In the genomic region with DNA sequence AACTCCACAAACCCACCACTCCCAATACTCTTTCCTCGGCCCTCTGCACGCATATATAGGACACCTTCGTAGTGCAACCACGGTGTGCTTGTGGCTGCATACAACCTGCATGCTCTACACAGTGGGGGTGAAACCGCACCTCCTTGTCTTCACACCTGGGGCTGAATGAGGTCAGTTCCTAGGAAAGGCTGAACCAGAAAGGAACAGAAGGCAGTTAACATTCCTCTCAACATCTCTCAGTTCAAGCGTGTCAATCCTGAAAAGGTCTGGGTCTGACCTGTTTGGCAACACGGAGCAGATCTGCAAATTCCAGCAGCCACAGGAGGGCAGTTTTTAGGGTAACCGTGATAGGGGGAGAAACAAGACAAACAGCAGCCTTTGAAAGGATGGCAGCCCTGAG, we compare ENCODE assay signal across 11 mouse cellular contexts. TPM values are rescaled to one million over a fixed set of nuclear protein-coding genes. Genes with fewer than 3 reads are reported as not detected.
DNase-seq lines count a peak whose midpoint lies in the region; ATAC-seq and TF ChIP-seq lines count a peak whose summit lies in the region.
"Had no signal": no experiment of that assay in that cellular context is flagged by ENCODE, and none has a peak within 500 bp of the region (broad histone marks: within the 10 kb centered on the region; RNA-seq: fewer than 3 reads in every experiment).

No protein-coding gene starts in this region.

- TF ChIP-seq EP300 in stomach, postnatal 0 days (optimal IDR thresholded peaks at IDR 0.05), result no peak

- no peak overlapping the region for H3K9ac ChIP-seq in heart, embryonic 16.5 days (ENCODE audit: low read length)
- H3K9ac ChIP-seq in midbrain, embryonic 13.5 days (replicated peaks), result no peak overlapping the region
- H3K9ac ChIP-seq in intestine, embryonic 15.5 days, result no peak overlapping the region
- H3K9ac ChIP-seq in stomach, postnatal 0 days (ENCODE audit: low read length), result no peak overlapping the region
- H3K9ac ChIP-seq: liver, embryonic 15.5 days had no signal

- 72% methylated on average over 8 of the region's 8 CpGs for WGBS in heart, embryonic 16.5 days
- 83% methylated on average over 8 of the region's 8 CpGs for WGBS in midbrain, embryonic 13.5 days
- WGBS in midbrain, embryonic 10.5 days, result 82% methylated on average over 8 of the region's 8 CpGs
- WGBS in intestine, embryonic 15.5 days, result 66% methylated on average over 8 of the region's 8 CpGs
- WGBS in stomach, postnatal 0 days, result 62% methylated on average over 8 of the region's 8 CpGs

- no peaks in the 10 kb centered on the region for H3K27me3 ChIP-seq in heart, embryonic 16.5 days (ENCODE audit: control insufficient read depth, insufficient read depth, low read length)
- H3K27me3 ChIP-seq in midbrain, embryonic 13.5 days, result no peaks in the 10 kb centered on the region
- peaks cover 18% of the 10 kb centered on the region; the same call in 1 of the 2 replicates for H3K27me3 ChIP-seq in midbrain, embryonic 10.5 days (ENCODE audit: low read depth, poor library complexity, severe bottlenecking)
- H3K27me3 ChIP-seq in intestine, embryonic 15.5 days (replicated peaks), result no peaks in the 10 kb centered on the region
- H3K27me3 ChIP-seq in stomach, postnatal 0 days (ENCODE audit: control insufficient read depth, insufficient read depth, low read length), result no peaks in the 10 kb centered on the region
- H3K27me3 ChIP-seq: CH12.LX; liver, embryonic 15.5 days had no signal

- intact Hi-C loops in heart, postnatal 25 days (cut with DNase I), result no loop called here

- TF ChIP-seq CTCF in stomach, postnatal 0 days (IDR thresholded peaks at IDR 0.05; ENCODE audit: low read depth), result no peak

- no peak for DNase-seq in heart, postnatal 25 days (ENCODE audit: low spot score)
- no peak for DNase-seq in midbrain, embryonic 10.5 days (ENCODE audit: low spot score)
- no peak for DNase-seq in stomach, postnatal 0 days (ENCODE audit: low spot score)
- DNase-seq in right cerebral cortex, postnatal 10 days (ENCODE audit: low spot score in 2 of 2), result no peak
- DNase-seq in cerebellum, adult 18-20 months, result no peak
- DNase-seq: kidney, postnatal 25 days had no signal

- H3K27ac ChIP-seq in heart, embryonic 16.5 days (ENCODE audit: low read length), result 0 out of 2 replicates have a peak overlapping the region, but pooled peaks have one; percentile 20
- H3K27ac ChIP-seq in midbrain, embryonic 13.5 days, result peak overlapping the region; percentile 14; the same call in 1 of the 2 replicates
- H3K27ac ChIP-seq in midbrain, embryonic 10.5 days (replicated peaks), result no peak overlapping the region
- H3K27ac ChIP-seq in intestine, embryonic 15.5 days, result peak overlapping the region; percentile 54
- H3K27ac ChIP-seq in stomach, postnatal 0 days (replicated peaks), result peak overlapping the region; percentile 49
- H3K27ac ChIP-seq: liver, embryonic 15.5 days had no signal

- no peak overlapping the region for H3K4me3 ChIP-seq in heart, embryonic 16.5 days (ENCODE audit: low read length)
- no peak overlapping the region for H3K4me3 ChIP-seq in midbrain, embryonic 13.5 days (replicated peaks)
- no peak overlapping the region for H3K4me3 ChIP-seq in midbrain, embryonic 10.5 days
- H3K4me3 ChIP-seq in intestine, embryonic 15.5 days (replicated peaks), result no peak overlapping the region
- no peak overlapping the region for H3K4me3 ChIP-seq in stomach, postnatal 0 days (ENCODE audit: low read depth, low read length)
- H3K4me3 ChIP-seq: liver, embryonic 15.5 days had no signal

- H3K4me2 ChIP-seq in heart, embryonic 16.5 days (ENCODE audit: low read depth, low read length), result peak overlapping the region; percentile 19; the same call in 1 of the 2 replicates
- no peak overlapping the region for H3K4me2 ChIP-seq in midbrain, embryonic 13.5 days (replicated peaks)
- no peak overlapping the region for H3K4me2 ChIP-seq in intestine, embryonic 15.5 days (replicated peaks)
- peak overlapping the region; percentile 29 for H3K4me2 ChIP-seq in stomach, postnatal 0 days (replicated peaks; ENCODE audit: low read depth)
- H3K4me2 ChIP-seq: liver, embryonic 15.5 days had no signal

- no peak for ATAC-seq in heart, embryonic 16.5 days (replicated peaks; ENCODE audit: extremely low read depth, insufficient read depth, low FRiP score)
- ATAC-seq in midbrain, embryonic 13.5 days, result no peak
- no peak for ATAC-seq in intestine, embryonic 15.5 days
- ATAC-seq in stomach, postnatal 0 days (ENCODE audit: low FRiP score, low TSS enrichment), result no peak

- H3K4me1 ChIP-seq in heart, embryonic 16.5 days (ENCODE audit: control insufficient read depth, insufficient read depth, low read length), result peaks cover 8% of the 10 kb centered on the region
- H3K4me1 ChIP-seq in midbrain, embryonic 13.5 days (replicated peaks), result peaks cover 33% of the 10 kb centered on the region
- peaks cover 43% of the 10 kb centered on the region for H3K4me1 ChIP-seq in midbrain, embryonic 10.5 days
- peaks cover 16% of the 10 kb centered on the region for H3K4me1 ChIP-seq in intestine, embryonic 15.5 days (replicated peaks)
- peaks cover 2% of the 10 kb centered on the region for H3K4me1 ChIP-seq in stomach, postnatal 0 days (replicated peaks; ENCODE audit: control insufficient read depth, insufficient read depth)

- H3K36me3 ChIP-seq in heart, embryonic 16.5 days (ENCODE audit: control insufficient read depth, insufficient read depth), result no peaks in the 10 kb centered on the region
- no peaks in the 10 kb centered on the region for H3K36me3 ChIP-seq in midbrain, embryonic 13.5 days
- peaks cover 12% of the 10 kb centered on the region; the same call in 1 of the 2 replicates for H3K36me3 ChIP-seq in midbrain, embryonic 10.5 days
- H3K36me3 ChIP-seq in intestine, embryonic 15.5 days, result no peaks in the 10 kb centered on the region
- no peaks in the 10 kb centered on the region for H3K36me3 ChIP-seq in stomach, postnatal 0 days (ENCODE audit: control insufficient read depth, insufficient read depth, low read length)
- H3K36me3 ChIP-seq: liver, embryonic 15.5 days had no signal

- peaks cover 4% of the 10 kb centered on the region; the same call in 1 of the 2 replicates for H3K9me3 ChIP-seq in heart, embryonic 16.5 days (replicated peaks; ENCODE audit: control insufficient read depth, low read length)
- H3K9me3 ChIP-seq in midbrain, embryonic 13.5 days, result 0 out of 2 replicates have a peak, but pooled peaks cover 6% of the 10 kb centered on the region
- peaks cover 16% of the 10 kb centered on the region for H3K9me3 ChIP-seq in midbrain, embryonic 10.5 days (replicated peaks)
- H3K9me3 ChIP-seq in intestine, embryonic 15.5 days, result no peaks in the 10 kb centered on the region
- H3K9me3 ChIP-seq in stomach, postnatal 0 days (ENCODE audit: control insufficient read depth, low read length), result no peaks in the 10 kb centered on the region

RNA-seq across cellular contexts. Expression of a gene that starts 21.7 kb away (rescaled TPM):
- polyA plus RNA-seq in heart, embryonic 16.5 days (2015; fragmentation: Nextera tagmentation; extraction: Ambion mirVana), result 4.4 and 5.1 TPM in 2 replicates
- 10 to 100 TPM; 21.0 to 25.0 TPM for total RNA-seq in heart, postnatal 25 days (2021)
- polyA plus RNA-seq in midbrain, embryonic 13.5 days (2015; fragmentation: Nextera tagmentation; extraction: Ambion mirVana), result 1.9 and 2.4 TPM in 2 replicates
- 2.8 and 3.1 TPM in 2 replicates for polyA plus RNA-seq in midbrain, embryonic 10.5 days (2016; fragmentation: Nextera tagmentation; extraction: Ambion mirVana)
- 3.0 TPM in 2 replicates for polyA plus RNA-seq in intestine, embryonic 15.5 days (2015; fragmentation: Nextera tagmentation; extraction: Ambion mirVana)
- polyA plus RNA-seq in stomach, postnatal 0 days (2015; fragmentation: Nextera tagmentation; extraction: Ambion mirVana), result 1.5 TPM in 2 replicates

Comparison
In these comparisons a context has a peak if more than half of its experiments do, and no peak if none do; other contexts are left out.
1. H3K4me2 ChIP-seq: peak in heart, embryonic 16.5 days (single experiment) and stomach, postnatal 0 days (single experiment); none in midbrain, embryonic 13.5 days (single experiment) and intestine, embryonic 15.5 days (single experiment).